Mouse (Mus musculus) olfactory bulb, adult 2 months (tissue): ENCODE data around the gene Adamts9.

Experiments
- CTCF ChIP-seq: fragments of 200-500 bp; IDR thresholded peaks from 2 replicates; pipeline ENCODE4 v1.5.1; 2012; ENCODE audit warnings: low read depth, mild to moderate bottlenecking, low read length, moderate library complexity; ENCODE audit not compliant: insufficient read depth
- POLR2A ChIP-seq: fragments of 200-500 bp; IDR thresholded peaks from 2 replicates; pipeline ENCODE4 v1.6.1; 2012; ENCODE audit warnings: mild to moderate bottlenecking, low read depth, low read length, moderate library complexity; ENCODE audit not compliant: insufficient read depth

DNA sequence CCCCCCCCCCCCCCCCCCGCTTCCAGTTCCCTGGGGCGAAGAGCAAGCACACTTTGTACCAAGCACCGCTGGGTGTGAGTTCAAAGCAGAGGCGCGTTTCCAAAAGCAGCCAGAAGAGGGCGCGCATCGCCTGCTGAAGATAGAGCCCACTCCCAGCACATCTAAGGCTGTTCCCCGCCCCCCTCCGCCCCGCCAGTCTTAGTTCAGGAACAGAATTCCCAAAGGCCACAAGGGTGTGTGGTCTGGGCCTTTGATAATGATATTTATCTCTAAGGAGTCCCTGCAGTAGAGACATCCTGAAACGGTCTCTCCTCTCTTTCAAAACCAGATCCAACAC lies 155.9 kb downstream of the Adamts9 start:
- TF ChIP-seq POLR2A (no peak), CTCF (peak; percentile 89)
